Mouse (Mus musculus): Measurements from ENCODE around the gene Tnrc6c. TPM values are rescaled to one million over a fixed set of nuclear protein-coding genes. Genes with fewer than 3 reads are reported as not detected.

The Tnrc6c gene
- total RNA-seq, 2 experiments from 2014 or later: 20.4 to 24.5 TPM

Other genes starting within 250 kb of the Tnrc6c start
- not detected for gene Gm11733, start 169.9 kb upstream of the Tnrc6c start, total RNA-seq (2021)
- 1 to 10 TPM; 3.2 to 4.3 TPM for gene Tmc8, start 127.8 kb downstream of the Tnrc6c start, total RNA-seq (2021)
- gene Tmc6, start 127.9 kb downstream of the Tnrc6c start, total RNA-seq (2021): 10 to 100 TPM; 24.1 to 27.0 TPM
- not detected for gene 6030468B19Rik, start 143.4 kb downstream of the Tnrc6c start, total RNA-seq (2021)
- gene Gm20708, start 155.4 kb downstream of the Tnrc6c start, total RNA-seq (2021): under 1 TPM in 1 of 2 experiments, not detected in 1; 0.80 TPM
- gene Syngr2, start 155.4 kb downstream of the Tnrc6c start, total RNA-seq (2021): 100 to 1,000 TPM in 1 of 2 experiments, 10 to 100 TPM in 1; 65.4 to 101 TPM
- 1 to 10 TPM; 4.7 to 6.1 TPM for gene Afmid, start 171.6 kb downstream of the Tnrc6c start, total RNA-seq (2021)
- 1 to 10 TPM; 2.2 to 3.8 TPM for gene Tk1, start 171.8 kb downstream of the Tnrc6c start, total RNA-seq (2021)
- 1 to 10 TPM in 1 of 2 experiments, under 1 TPM in 1; 0.61 to 1.2 TPM for gene Birc5, start 195.0 kb downstream of the Tnrc6c start, total RNA-seq (2021)
- gene Tmem235, start 206.5 kb downstream of the Tnrc6c start, total RNA-seq (2021): not detected
- 10 to 100 TPM in 1 of 2 experiments, 1 to 10 TPM in 1; 9.4 to 13.0 TPM for gene Tha1, start 219.2 kb downstream of the Tnrc6c start, total RNA-seq (2021)